Mouse (Mus musculus) midbrain, embryonic 12.5 days (tissue): ENCODE data around the gene Rassf1. TPM values are rescaled to one million over a fixed set of nuclear protein-coding genes. Genes with fewer than 3 reads are reported as not detected.
A peak's percentile ranks its signal among the peaks of the same experiment; 100 is the strongest.

ENCODE experiments used
- ATAC-seq: fragments of 200-750 bp; cut with Nextera tagmentation; 2 replicates; pipeline ENCODE4 v1.8.0; 2017; ENCODE audit warnings: low read depth, moderate TSS enrichment, moderate library complexity; ENCODE audit not compliant: low FRiP score
- H3K27ac ChIP-seq: fragments of 300-500 bp; sonication (generic); replicated peaks from 2 replicates; pipeline ENCODE4 v1.5.1; 2016; ENCODE audit warnings: mild to moderate bottlenecking
- H3K27me3 ChIP-seq: fragments of 300-500 bp; sonication (generic); 2 replicates; pipeline ENCODE4 v1.6.1; 2016; ENCODE audit warnings: mild to moderate bottlenecking
- H3K36me3 ChIP-seq: fragments of 300-500 bp; sonication (generic); 2 replicates; pipeline ENCODE4 v1.6.1; 2016
- H3K4me1 ChIP-seq: fragments of 300-500 bp; sonication (generic); 2 replicates; pipeline ENCODE4 v1.6.1; 2016
- H3K4me2 ChIP-seq: fragments of 300-500 bp; sonication (generic); replicated peaks from 2 replicates; pipeline ENCODE4 v1.6.1; 2016; ENCODE audit warnings: mild to moderate bottlenecking, moderate library complexity
- H3K4me3 ChIP-seq: fragments of 300-500 bp; sonication (generic); 2 replicates; pipeline ENCODE4 v1.5.1; 2016; ENCODE audit warnings: mild to moderate bottlenecking
- H3K9ac ChIP-seq: fragments of 300-500 bp; sonication (generic); replicated peaks from 2 replicates; pipeline ENCODE4 v1.6.1; 2016; ENCODE audit warnings: mild to moderate bottlenecking, moderate library complexity
- H3K9me3 ChIP-seq: fragments of 300-500 bp; sonication (generic); 2 replicates; pipeline ENCODE4 v1.6.1; 2016; ENCODE audit warnings: mild to moderate bottlenecking
- WGBS: fragments of 180-500 bp; shearing (Covaris S2); methylation state at CpG from one replicate; pipeline ENCODE4 v1.1.7; 2016; 5-methylcytosine and 5-hydroxymethylcytosine counted together
- polyA plus RNA-seq: library from polyadenylated mRNA; unstranded; fragments of >200 nt; fragmentation: Nextera tagmentation; extraction: Ambion mirVana; gene quantifications from 2 replicates; pipeline ENCODE4 v1.2.1, GENCODE M21; 2016

Rassf1 gene
- polyA plus RNA-seq, 1 experiment from 2014 or later = 48.9 TPM

DNA sequence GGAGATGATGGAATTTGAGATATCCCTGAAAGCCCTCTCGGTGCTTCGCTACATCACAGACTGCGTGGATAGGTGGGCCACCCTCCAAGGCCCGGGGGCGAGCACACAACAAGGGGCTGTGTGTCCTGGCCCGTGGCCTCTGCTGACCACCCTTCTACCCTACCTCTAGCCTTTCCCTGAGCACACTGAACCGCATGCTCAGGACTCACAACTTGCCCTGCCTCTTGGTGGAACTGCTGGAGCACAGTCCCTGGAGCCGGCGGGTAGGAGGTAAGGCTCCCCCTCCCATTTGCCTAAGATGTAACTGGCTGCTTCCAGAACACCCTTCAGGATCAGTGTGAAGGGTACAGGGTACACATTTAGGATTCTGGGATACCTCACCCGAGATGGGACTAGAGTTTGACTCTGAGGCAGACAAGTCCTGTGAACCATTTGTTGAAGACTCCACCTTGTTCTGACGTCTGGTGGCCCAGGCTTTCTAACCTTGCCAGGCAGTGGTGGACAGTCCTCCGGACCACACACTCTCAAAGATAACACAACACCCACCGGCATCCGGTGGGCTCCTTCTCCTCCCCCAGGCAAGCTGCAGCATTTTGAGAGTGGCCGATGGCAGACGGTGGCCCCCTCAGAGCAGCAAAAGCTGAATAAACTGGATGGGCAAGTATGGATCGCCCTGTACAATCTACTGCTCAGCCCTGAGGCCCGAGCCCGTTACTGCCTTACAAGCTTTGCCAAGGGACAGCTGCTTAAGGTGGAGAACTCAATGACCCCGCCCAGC, 1.9 kb upstream of the Rassf1 start:
- Histone ChIP-seq H3K9me3 (no peaks in the 10 kb centered on the region), H3K4me3 (no peak overlapping the region), H3K36me3 (peaks cover 9% of the 10 kb centered on the region), H3K4me2 (no peak overlapping the region), H3K27ac (no peak overlapping the region), H3K4me1 (peaks cover 51% of the 10 kb centered on the region), H3K9ac (no peak overlapping the region), H3K27me3 (peaks cover 64% of the 10 kb centered on the region)
- no peak for ATAC-seq
- 87% methylated on average over 20 of the region's 20 CpGs for WGBS

- peak overlapping the region; percentile 36 for H3K4me3 ChIP-seq
- ATAC-seq = no peak
Observed at GRCm38 (mm10) chr9:107550491-107551116, 751 bp upstream of the Rassf1 start.

DNA sequence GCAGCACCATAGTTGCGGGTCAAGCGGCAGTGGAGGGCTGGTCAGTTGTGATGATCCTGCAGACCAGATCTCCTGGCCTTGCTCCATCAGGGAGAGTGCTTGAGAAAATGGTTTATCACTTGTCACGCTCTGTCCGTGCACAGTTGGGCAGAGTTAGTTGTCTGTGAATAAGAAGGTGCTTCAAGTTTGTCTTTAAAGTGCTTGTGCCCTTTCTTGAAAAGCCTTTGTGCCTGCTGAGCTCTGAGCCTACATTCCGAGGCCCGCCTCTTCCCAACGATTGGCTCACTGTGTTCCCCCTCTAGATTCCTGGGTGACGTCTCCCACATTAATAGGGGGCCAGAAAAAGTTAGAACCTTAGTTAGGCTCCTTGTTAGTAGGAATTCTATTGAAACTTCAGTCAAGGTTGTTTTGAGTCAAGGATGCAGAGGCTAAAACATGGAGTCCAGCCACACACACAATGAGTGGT, 568 bp downstream of the Rassf1 start:
- ATAC-seq = no peak
- peaks cover 60% of the 10 kb centered on the region for H3K4me1 ChIP-seq
- H3K27me3 ChIP-seq = peaks cover 64% of the 10 kb centered on the region
- peak overlapping the region; percentile 58 for H3K4me2 ChIP-seq
- H3K9ac ChIP-seq = peak overlapping the region; percentile 54
- peak overlapping the region; percentile 36 for H3K4me3 ChIP-seq
- 6% methylated on average over 8 of the region's 8 CpGs for WGBS
- H3K9me3 ChIP-seq = no peaks in the 10 kb centered on the region
- H3K27ac ChIP-seq = no peak overlapping the region
- peaks cover 3% of the 10 kb centered on the region for H3K36me3 ChIP-seq

More at GRCm38 (mm10) chr9:107550491-107551116, 751 bp upstream of the Rassf1 start:
- Histone ChIP-seq H3K27ac (no peak overlapping the region), H3K4me2 (peak overlapping the region; percentile 58), H3K9me3 (no peaks in the 10 kb centered on the region), H3K9ac (0 out of 2 replicates have a peak overlapping the region, but pooled peaks have one; percentile 54), H3K27me3 (peaks cover 64% of the 10 kb centered on the region), H3K4me1 (peaks cover 57% of the 10 kb centered on the region), H3K36me3 (no peaks in the 10 kb centered on the region)
- WGBS = 25% methylated on average over 23 of the region's 23 CpGs

DNA sequence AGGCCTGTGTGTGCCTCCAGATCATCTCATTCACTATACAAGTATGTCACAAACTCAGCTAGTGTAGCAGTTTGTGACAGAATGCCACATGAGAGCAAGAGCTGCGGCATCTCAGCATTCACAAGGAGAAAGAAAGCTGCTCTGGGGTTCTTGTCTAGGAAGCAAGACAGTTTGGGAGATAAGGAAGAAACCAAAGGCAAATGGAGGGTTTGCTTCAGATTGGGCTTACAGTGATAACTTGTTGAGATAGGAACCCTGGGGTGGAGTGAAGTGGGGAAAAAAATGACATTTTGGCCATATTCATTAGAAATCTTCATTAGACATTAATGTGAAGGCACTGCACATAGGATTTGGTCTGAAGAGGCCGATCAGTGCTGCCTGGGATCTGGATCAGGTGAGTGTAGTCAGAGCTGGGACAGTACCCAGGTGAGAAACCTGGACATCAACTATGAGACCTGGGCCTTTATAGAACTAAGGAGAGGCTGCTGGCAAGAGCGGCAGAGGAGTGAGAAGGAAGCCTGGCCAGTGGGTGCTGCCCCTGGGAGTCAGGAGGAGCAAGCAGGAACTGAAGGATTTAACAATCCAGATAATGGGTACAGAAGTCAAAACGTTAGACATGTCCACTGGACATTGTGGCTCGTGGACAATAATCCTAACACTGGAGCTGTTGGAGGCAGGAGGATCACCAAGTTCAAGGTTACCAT, 1.5 kb downstream of the Rassf1 start:
- H3K4me1 ChIP-seq = peaks cover 54% of the 10 kb centered on the region
- peaks cover 58% of the 10 kb centered on the region for H3K27me3 ChIP-seq
- no peak overlapping the region for H3K9ac ChIP-seq
- peak overlapping the region; percentile 94; the same call in 1 of the 2 replicates for H3K4me2 ChIP-seq
- no peak for ATAC-seq
- peaks cover 12% of the 10 kb centered on the region for H3K36me3 ChIP-seq
- no peak overlapping the region for H3K27ac ChIP-seq
- H3K4me3 ChIP-seq = no peak overlapping the region
- WGBS = 84% methylated on average over 5 of the region's 5 CpGs
- no peaks in the 10 kb centered on the region for H3K9me3 ChIP-seq

GRCm38 (mm10) chr9:107553541-107554318, 2.4 kb downstream of the Rassf1 start:
- Histone ChIP-seq H3K4me2 (peak overlapping the region; percentile 94), H3K27ac (peak overlapping the region; percentile 88), H3K9me3 (no peaks in the 10 kb centered on the region), H3K4me3 (peak overlapping the region; percentile 79), H3K27me3 (peaks cover 50% of the 10 kb centered on the region), H3K4me1 (peaks cover 54% of the 10 kb centered on the region), H3K9ac (peak overlapping the region; percentile 68), H3K36me3 (peaks cover 20% of the 10 kb centered on the region)
- 7% methylated on average over 37 of the region's 37 CpGs for WGBS
- ATAC-seq = peak; percentile 81

- peak; percentile 94 for ATAC-seq
- Histone ChIP-seq H3K4me3 (peak overlapping the region; percentile 79), H3K9ac (peak overlapping the region; percentile 75), H3K27me3 (peaks cover 43% of the 10 kb centered on the region), H3K4me1 (peaks cover 54% of the 10 kb centered on the region), H3K9me3 (no peaks in the 10 kb centered on the region), H3K27ac (peak overlapping the region; percentile 88), H3K4me2 (peak overlapping the region; percentile 94), H3K36me3 (peaks cover 27% of the 10 kb centered on the region)
- WGBS = under 1% methylated on average over 53 of the region's 53 CpGs
Observed at GRCm38 (mm10) chr9:107554319-107554825, 3.0 kb downstream of the Rassf1 start.

- no peak; the same call in 1 of the 2 replicates for ATAC-seq
Observed at GRCm38 (mm10) chr9:107555031-107555457, 3.7 kb downstream of the Rassf1 start.

GRCm38 (mm10) chr9:107555701-107556100, 4.3 kb downstream of the Rassf1 start:
- Histone ChIP-seq H3K27ac (no peak overlapping the region), H3K4me1 (peaks cover 51% of the 10 kb centered on the region), H3K9ac (peak overlapping the region; percentile 75), H3K27me3 (peaks cover 30% of the 10 kb centered on the region), H3K9me3 (no peaks in the 10 kb centered on the region), H3K36me3 (peaks cover 40% of the 10 kb centered on the region), H3K4me2 (peak overlapping the region; percentile 94), H3K4me3 (peak overlapping the region; percentile 79)
- WGBS = 42% methylated on average over 2 of the region's 2 CpGs
- no peak for ATAC-seq

More at GRCm38 (mm10) chr9:107555031-107555457, 3.7 kb downstream of the Rassf1 start:
- under 1% methylated on average over 23 of the region's 23 CpGs for WGBS
- Histone ChIP-seq H3K9ac (peak overlapping the region; percentile 75), H3K4me3 (peak overlapping the region; percentile 79), H3K9me3 (no peaks in the 10 kb centered on the region), H3K4me2 (peak overlapping the region; percentile 94), H3K27ac (peak overlapping the region; percentile 88), H3K4me1 (peaks cover 54% of the 10 kb centered on the region), H3K36me3 (peaks cover 34% of the 10 kb centered on the region), H3K27me3 (peaks cover 36% of the 10 kb centered on the region)

GRCm38 (mm10) chr9:107556346-107556745, 5.0 kb downstream of the Rassf1 start:
- Histone ChIP-seq H3K4me2 (peak overlapping the region; percentile 94), H3K4me1 (peaks cover 44% of the 10 kb centered on the region), H3K27ac (no peak overlapping the region), H3K36me3 (peaks cover 47% of the 10 kb centered on the region), H3K9ac (no peak overlapping the region), H3K4me3 (0 out of 2 replicates have a peak overlapping the region, but pooled peaks have one; percentile 5), H3K9me3 (no peaks in the 10 kb centered on the region), H3K27me3 (peaks cover 23% of the 10 kb centered on the region)
- ATAC-seq = no peak
- WGBS = 88% methylated on average over 3 of the region's 3 CpGs

DNA sequence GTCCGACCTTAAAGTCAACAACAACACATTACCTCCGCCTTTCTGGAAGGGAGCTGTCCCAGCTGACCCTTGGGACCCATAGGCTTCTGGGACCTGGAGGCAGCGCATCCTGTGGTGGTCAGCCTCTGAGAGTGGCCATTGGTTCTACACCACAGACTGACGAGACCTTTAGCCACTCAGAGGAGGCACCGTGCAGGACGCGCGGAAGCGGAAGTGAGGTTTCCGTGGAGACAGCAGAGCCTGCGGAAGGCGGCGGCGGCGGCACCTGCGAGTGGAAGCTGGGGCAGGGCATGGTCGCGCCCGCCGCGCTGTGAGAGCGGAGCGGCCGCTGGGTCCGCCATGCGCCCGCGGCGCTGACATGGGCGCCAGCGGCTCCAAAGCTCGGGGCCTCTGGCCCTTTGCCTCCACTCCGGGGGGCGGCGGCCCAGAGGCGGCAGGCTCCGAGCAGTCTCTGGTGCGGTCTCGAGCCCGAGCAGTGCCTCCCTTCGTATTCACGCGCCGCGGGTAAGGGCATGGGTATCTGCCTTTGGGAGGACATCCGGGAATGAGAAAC, 11.8 kb downstream of the Rassf1 start, which contains the start of gene Tusc2:
Gene Tusc2 (plus strand): TSS at position 227 of the 553 bp plus-strand sequence.
- Histone ChIP-seq H3K9me3 (no peaks in the 10 kb centered on the region), H3K4me2 (peak within 1 kb of the TSS; percentile 81), H3K36me3 (peaks cover 58% of the 10 kb centered on the region), H3K4me3 (peak within 1 kb of the TSS; percentile 88), H3K4me1 (peaks cover 29% of the 10 kb centered on the region), H3K27me3 (no peaks in the 10 kb centered on the region), H3K9ac (peak within 1 kb of the TSS; percentile 88), H3K27ac (peak within 1 kb of the TSS; percentile 63)
- ATAC-seq = peak; percentile 96
- under 1% methylated on average over 39 of the region's 46 CpGs for WGBS
